Mouse (Mus musculus): ENCODE measurements around the gene Elmo1. TPM values are rescaled to one million over a fixed set of nuclear protein-coding genes. Genes with fewer than 3 reads are reported as not detected.

Elmo1 gene
- total and polyA plus RNA-seq, 3 experiments = 5.2 to 7.6 TPM; not detected in 1

DNA sequence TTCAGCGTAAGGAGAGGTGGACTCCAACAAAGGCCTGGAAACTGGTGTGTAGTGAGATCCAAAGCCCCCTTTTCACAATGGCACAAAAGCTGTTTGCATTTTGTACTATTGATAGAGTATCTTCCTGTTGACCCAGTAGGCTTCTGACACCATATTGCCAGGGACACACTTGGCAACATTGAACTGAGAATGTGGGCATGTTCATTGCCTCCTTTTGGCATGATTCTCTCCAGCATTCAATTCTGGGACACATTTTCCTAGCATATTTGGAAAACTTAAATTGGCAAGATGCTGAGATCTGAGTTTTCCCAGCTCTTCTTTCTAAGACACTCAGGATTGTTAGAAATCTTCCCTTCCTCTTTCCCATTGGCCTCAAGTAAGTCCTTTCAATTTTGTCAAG is 377.0 kb downstream of the Elmo1 start:
- TF ChIP-seq GATA1 (IDR thresholded peaks at IDR 0.05; ENCODE audit: low read depth, low read length) (no peak), RCOR1 (IDR thresholded peaks at IDR 0.05; ENCODE audit: low read depth, low read length) (no peak), SIN3A (IDR thresholded peaks at IDR 0.05; ENCODE audit: low read length) (no peak), JUND (IDR thresholded peaks at IDR 0.05; ENCODE audit: low read depth, low read length) (no peak), MXI1 (IDR thresholded peaks at IDR 0.05; ENCODE audit: low read depth, low read length) (no peak), ELF1 (IDR thresholded peaks at IDR 0.05; ENCODE audit: low read depth, low read length) (no peak), CHD2 (IDR thresholded peaks at IDR 0.05; ENCODE audit: low read length) (no peak), ZNF384 (IDR thresholded peaks at IDR 0.05; ENCODE audit: low read depth, low read length) (no peak), MAX (IDR thresholded peaks at IDR 0.05; ENCODE audit: low read length) (no peak)
- H3K9me3 ChIP-seq (replicated peaks; ENCODE audit: insufficient read depth, low read length) = no peaks in the 10 kb centered on the region
- H3K4me1 ChIP-seq (ENCODE audit: control insufficient read depth in 1 of 2, insufficient read depth in 2 of 2, low read length in 2 of 2) = no peaks in the 10 kb centered on the region
- H3K27me3 ChIP-seq (ENCODE audit: control insufficient read depth in 1 of 2, insufficient read depth in 2 of 2, low read length in 2 of 2) = no peaks in the 10 kb centered on the region
- no peaks in the 10 kb centered on the region for H3K79me2 ChIP-seq (ENCODE audit: control insufficient read depth, insufficient read depth, low read length, poor library complexity)
- no peak overlapping the region for H3K9ac ChIP-seq (ENCODE audit: control insufficient read depth, low read depth, low read length, poor library complexity, severe bottlenecking)
- no peak overlapping the region for H3K27ac ChIP-seq (ENCODE audit: control insufficient read depth, low read depth, low read length)
- DNase-seq (ENCODE audit: low read depth, low spot score) = no peak
- H3K36me3 ChIP-seq (ENCODE audit: control insufficient read depth in 1 of 2, insufficient read depth in 2 of 2, low read length in 2 of 2) = no peaks in the 10 kb centered on the region
- no peak overlapping the region for H3K4me3 ChIP-seq (ENCODE audit: control insufficient read depth in 1 of 2, insufficient read depth in 1 of 2, low read depth in 2 of 2, low read length in 2 of 2)

DNA sequence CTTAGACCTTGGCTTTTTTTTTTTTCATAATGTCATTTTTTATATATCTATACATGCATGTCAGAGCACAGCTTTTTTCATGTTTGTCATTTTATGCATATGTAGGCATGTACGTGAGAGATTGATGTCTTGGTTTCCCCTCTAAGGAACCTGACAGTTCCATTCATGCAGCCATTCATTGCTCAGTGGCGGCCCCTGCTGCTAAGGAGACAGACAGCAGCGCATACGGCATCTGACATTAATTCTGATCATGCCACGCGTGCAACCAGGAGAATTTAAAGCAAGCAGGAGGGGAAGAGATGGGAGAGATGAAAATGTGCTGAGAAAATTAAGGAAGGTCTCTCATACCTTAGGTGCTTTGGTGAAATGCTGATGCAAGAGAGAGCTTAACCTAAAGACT is 381.3 kb downstream of the Elmo1 start:
- peak; percentile 40 for DNase-seq (ENCODE audit: low read depth, low spot score)
- Histone ChIP-seq H3K4me1 (ENCODE audit: control insufficient read depth in 1 of 2, insufficient read depth in 2 of 2, low read length in 2 of 2) (no peaks in the 10 kb centered on the region), H3K27me3 (ENCODE audit: control insufficient read depth in 1 of 2, insufficient read depth in 2 of 2, low read length in 2 of 2) (no peaks in the 10 kb centered on the region), H3K27ac (ENCODE audit: control insufficient read depth, low read depth, low read length) (no peak overlapping the region), H3K36me3 (ENCODE audit: control insufficient read depth in 1 of 2, insufficient read depth in 2 of 2, low read length in 2 of 2) (no peaks in the 10 kb centered on the region), H3K9me3 (replicated peaks; ENCODE audit: insufficient read depth, low read length) (no peaks in the 10 kb centered on the region), H3K79me2 (ENCODE audit: control insufficient read depth, insufficient read depth, low read length, poor library complexity) (no peaks in the 10 kb centered on the region), H3K4me3 (ENCODE audit: control insufficient read depth in 1 of 2, insufficient read depth in 1 of 2, low read depth in 2 of 2, low read length in 2 of 2) (no peak overlapping the region), H3K9ac (ENCODE audit: control insufficient read depth, low read depth, low read length, poor library complexity, severe bottlenecking) (no peak overlapping the region)
- TF ChIP-seq RAD21 (IDR thresholded peaks at IDR 0.05; ENCODE audit: low read depth, low read length) (peak; percentile 30), CTCF (IDR thresholded peaks at IDR 0.05 in 2 of 3, conservative IDR thresholded peaks at IDR 0.05 in 1 of 3; ENCODE audit: control insufficient read depth in 1 of 3, insufficient read depth in 1 of 3, low read depth in 2 of 3, low read length in 3 of 3, poor library complexity in 1 of 3, severe bottlenecking in 1 of 3) (peak; percentile 50 to 66 (median 60)), GATA1 (IDR thresholded peaks at IDR 0.05; ENCODE audit: low read depth, low read length) (no peak), SMC3 (IDR thresholded peaks at IDR 0.05; ENCODE audit: low read depth, low read length) (peak; percentile 64)

DNA sequence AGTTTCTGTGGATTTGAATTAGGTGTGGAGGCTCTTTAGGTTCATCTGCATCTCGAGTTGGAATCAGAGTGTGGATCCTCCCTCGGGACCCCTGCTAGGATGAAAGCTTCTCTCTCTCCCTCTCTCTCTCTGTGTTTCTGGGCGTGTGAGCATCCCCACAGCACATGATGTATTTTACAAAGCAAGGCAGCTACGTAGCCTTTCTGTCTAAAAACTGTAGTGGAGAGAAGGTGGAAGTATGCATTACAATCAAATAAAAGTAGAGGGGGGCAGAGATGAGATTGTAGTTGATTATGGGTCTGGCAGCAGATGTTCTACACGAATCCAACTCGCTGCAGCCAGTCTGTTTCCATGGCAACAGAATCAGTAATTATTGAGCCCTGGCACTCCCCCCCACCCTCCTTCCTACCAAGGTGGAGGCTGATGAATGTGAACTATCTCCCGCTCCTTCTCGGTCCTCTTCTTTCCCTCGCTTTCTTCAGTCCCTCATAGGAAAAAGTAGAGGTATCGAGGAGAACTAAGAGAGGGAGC is 382.0 kb downstream of the Elmo1 start:
- H3K36me3 ChIP-seq (ENCODE audit: control insufficient read depth in 1 of 2, insufficient read depth in 2 of 2, low read length in 2 of 2) = no peaks in the 10 kb centered on the region
- H3K9ac ChIP-seq (ENCODE audit: control insufficient read depth, low read depth, low read length, poor library complexity, severe bottlenecking) = no peak overlapping the region
- no peak overlapping the region for H3K4me3 ChIP-seq (ENCODE audit: control insufficient read depth in 1 of 2, insufficient read depth in 1 of 2, low read depth in 2 of 2, low read length in 2 of 2)
- no peaks in the 10 kb centered on the region for H3K79me2 ChIP-seq (ENCODE audit: control insufficient read depth, insufficient read depth, low read length, poor library complexity)
- no peaks in the 10 kb centered on the region for H3K27me3 ChIP-seq (ENCODE audit: control insufficient read depth in 1 of 2, insufficient read depth in 2 of 2, low read length in 2 of 2)
- H3K9me3 ChIP-seq (replicated peaks; ENCODE audit: insufficient read depth, low read length) = no peaks in the 10 kb centered on the region
- DNase-seq (ENCODE audit: low read depth, low spot score) = no peak
- no peaks in the 10 kb centered on the region for H3K4me1 ChIP-seq (ENCODE audit: control insufficient read depth in 1 of 2, insufficient read depth in 2 of 2, low read length in 2 of 2)
- no peak overlapping the region for H3K27ac ChIP-seq (ENCODE audit: control insufficient read depth, low read depth, low read length)
- TF ChIP-seq TCF12 (IDR thresholded peaks at IDR 0.05; ENCODE audit: low read depth, low read length) = no peak
- TF ChIP-seq E2F4 (IDR thresholded peaks at IDR 0.05; ENCODE audit: borderline replicate concordance, low read depth, low read length) = no peak
- no peak for TF ChIP-seq ELF1 (IDR thresholded peaks at IDR 0.05; ENCODE audit: low read depth, low read length)
- TF ChIP-seq POLR2AphosphoS5 (IDR thresholded peaks at IDR 0.05; ENCODE audit: borderline replicate concordance, low read depth, low read length) = no peak
- no peak for TF ChIP-seq KAT2A (conservative IDR thresholded peaks at IDR 0.05; ENCODE audit: low read depth, low read length)
- TF ChIP-seq NRF1 (IDR thresholded peaks at IDR 0.05; ENCODE audit: insufficient read depth, low read depth, low read length, poor library complexity, severe bottlenecking) = no peak
- TF ChIP-seq ZC3H11A (IDR thresholded peaks at IDR 0.05; ENCODE audit: low read depth, low read length) = no peak
- no peak for TF ChIP-seq RAD21 (IDR thresholded peaks at IDR 0.05; ENCODE audit: low read depth, low read length)
- TF ChIP-seq MYC (IDR thresholded peaks at IDR 0.05; ENCODE audit: low read depth, low read length) = no peak
- no peak for TF ChIP-seq POLR2AphosphoS2 (IDR thresholded peaks at IDR 0.05; ENCODE audit: low read length)
- TF ChIP-seq NELFE (IDR thresholded peaks at IDR 0.05; ENCODE audit: low read depth, low read length) = no peak
- TF ChIP-seq HCFC1 (IDR thresholded peaks at IDR 0.05; ENCODE audit: low read depth, low read length) = no peak
- TF ChIP-seq MAX (IDR thresholded peaks at IDR 0.05; ENCODE audit: low read length) = no peak
- TF ChIP-seq CTCF (IDR thresholded peaks at IDR 0.05 in 2 of 3, conservative IDR thresholded peaks at IDR 0.05 in 1 of 3; ENCODE audit: control insufficient read depth in 1 of 3, insufficient read depth in 1 of 3, low read depth in 2 of 3, low read length in 3 of 3, poor library complexity in 1 of 3, severe bottlenecking in 1 of 3) = no peak
